Mouse (Mus musculus) erythroblast, adult 5-6 weeks (primary cell): Measurements from ENCODE around the gene Ndufa1. TPM values are rescaled to one million over a fixed set of nuclear protein-coding genes. Genes with fewer than 3 reads are reported as not detected.
A peak's percentile ranks its signal among the peaks of the same experiment; 100 is the strongest.
"Not testable (repeated sequence)": the region's sequence is repeated elsewhere in the genome, so short reads cannot be mapped to it uniquely, and the experiment has no call there.

ENCODE experiments used
- ATAC-seq: replicated peaks from 2 replicates; pipeline ENCODE4 v1.8.0; 2016; ENCODE audit warnings: moderate number of reproducible peaks, mild to moderate bottlenecking, moderate TSS enrichment, inconsistent platforms; ENCODE audit not compliant: poor library complexity, low FRiP score, severe bottlenecking
- total RNA-seq, 2 experiments: library from RNA; stranded (forward) in 1 of 2; stranded (reverse) in 1 of 2; fragments of 150-400 nt in 1 of 2; fragments of 200-764, 138-1000 nt in 1 of 2; gene quantifications; 2 replicates each; pipeline versions ENCODE4 v1.2.3 to v1.2.4; 2015 to 2017; ENCODE audit warnings: low replicate concordance in 2 of 2

Gene Ndufa1
- total RNA-seq (2015; ENCODE audit: low replicate concordance) (46.7 and 47.0 TPM in 2 replicates), total RNA-seq (2017; ENCODE audit: low replicate concordance) (26.6 and 36.0 TPM in 2 replicates)

DNA sequence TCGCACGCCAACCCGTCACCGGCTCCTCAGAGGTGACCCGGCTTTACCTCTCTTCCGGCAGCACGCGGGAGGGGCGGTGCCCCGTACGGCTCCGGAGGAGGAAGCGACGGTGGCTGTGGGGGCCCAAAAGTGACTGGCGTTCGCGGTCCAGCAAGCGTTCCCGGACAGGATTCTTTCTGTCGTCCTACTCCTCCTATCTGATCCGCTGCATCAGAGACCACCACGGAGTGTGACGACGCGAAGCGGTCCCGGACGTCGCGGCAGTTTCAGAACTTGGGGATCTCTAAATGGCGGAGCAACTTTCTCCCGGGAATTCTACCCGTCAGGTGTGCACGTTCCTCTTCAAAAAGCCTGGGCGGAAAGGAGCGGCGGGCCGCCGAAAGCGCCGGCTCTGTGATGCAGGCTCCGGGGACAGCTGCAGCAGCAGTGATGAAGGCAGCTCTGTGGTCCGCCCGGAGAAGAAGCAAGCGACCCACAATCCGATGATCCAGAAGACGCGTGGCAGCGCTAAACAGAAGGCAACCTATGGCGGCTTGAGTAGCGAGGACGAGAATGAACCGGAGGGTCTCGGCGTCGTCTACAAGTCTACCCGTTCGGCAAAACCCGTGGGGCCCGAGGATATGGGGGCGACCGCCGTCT is at the start of gene Ndufa1, which contains the start of gene Rnf113a1:
Ndufa1 (minus strand) TSS at position 59 of the 639 bp plus-strand sequence.
Rnf113a1 (plus strand) TSS at position 141 of the 639 bp plus-strand sequence.
- peak; percentile 97 for ATAC-seq

DNA sequence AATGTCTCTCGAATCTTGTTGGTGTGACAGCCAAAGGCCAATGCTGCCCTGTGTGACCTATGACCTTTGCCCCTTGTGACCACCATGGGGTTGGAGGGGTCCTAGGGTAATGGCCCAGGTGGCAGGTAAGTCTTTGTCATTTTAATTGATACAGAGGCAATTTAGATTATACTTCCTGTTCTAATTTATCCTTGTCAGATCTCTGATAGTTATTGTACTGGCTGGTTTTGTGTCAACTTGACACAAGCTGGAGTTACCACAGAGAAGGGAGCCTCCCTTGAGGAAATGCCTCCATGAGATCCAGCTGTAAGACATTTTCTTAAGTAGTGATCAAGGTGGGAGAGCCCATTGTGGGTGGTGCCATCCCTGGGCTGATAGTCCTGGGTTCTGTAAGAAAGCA is 31.2 kb upstream of the Ndufa1 start, which contains the start of gene Rhox1:
Rhox1 (minus strand) TSS at position 101 of the 400 bp plus-strand sequence.
- not testable (repeated sequence) for ATAC-seq

DNA sequence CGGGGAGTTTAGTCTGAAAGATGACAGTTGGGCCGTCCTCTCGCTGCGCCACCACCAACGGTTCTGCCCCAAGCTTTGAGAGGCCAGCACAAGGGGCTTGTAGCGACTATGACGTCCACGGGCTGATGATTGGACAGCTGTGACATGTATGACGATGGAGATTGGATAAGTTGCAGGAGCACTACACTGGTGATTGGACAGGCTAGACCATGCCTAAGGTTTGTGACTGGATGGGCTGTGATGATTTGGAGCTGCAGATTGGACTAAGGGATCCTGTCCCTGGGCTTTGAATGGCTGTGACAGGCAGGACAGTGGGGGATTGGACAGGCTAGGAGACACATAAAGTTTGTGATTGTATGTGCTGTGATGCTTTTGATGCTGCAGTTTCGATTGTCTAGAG is 20.0 kb upstream of the Ndufa1 start, which contains the start of gene Gm9:
Gm9 (minus strand) TSS at position 101 of the 400 bp plus-strand sequence.
- ATAC-seq, result no peak

DNA sequence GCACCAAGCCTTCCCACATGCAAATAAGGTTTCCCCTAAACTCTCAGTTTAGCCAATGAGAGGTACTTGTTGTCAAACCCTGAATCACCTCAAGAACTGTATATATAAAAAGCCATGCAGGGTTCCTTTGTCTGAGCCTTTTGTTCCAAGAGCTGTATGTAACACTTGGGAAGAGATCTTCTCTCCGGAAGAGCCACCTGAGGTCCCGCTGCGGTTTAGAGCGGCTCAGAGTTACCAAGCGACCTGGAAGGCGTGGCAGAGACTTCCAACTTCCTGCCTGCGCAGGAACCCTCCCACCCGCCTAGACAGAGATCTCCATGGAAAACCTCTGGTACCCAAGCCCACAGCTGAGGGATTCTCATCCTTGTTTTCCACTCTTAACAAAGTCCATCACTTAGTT is 7.7 kb upstream of the Ndufa1 start:
- no peak for ATAC-seq

DNA sequence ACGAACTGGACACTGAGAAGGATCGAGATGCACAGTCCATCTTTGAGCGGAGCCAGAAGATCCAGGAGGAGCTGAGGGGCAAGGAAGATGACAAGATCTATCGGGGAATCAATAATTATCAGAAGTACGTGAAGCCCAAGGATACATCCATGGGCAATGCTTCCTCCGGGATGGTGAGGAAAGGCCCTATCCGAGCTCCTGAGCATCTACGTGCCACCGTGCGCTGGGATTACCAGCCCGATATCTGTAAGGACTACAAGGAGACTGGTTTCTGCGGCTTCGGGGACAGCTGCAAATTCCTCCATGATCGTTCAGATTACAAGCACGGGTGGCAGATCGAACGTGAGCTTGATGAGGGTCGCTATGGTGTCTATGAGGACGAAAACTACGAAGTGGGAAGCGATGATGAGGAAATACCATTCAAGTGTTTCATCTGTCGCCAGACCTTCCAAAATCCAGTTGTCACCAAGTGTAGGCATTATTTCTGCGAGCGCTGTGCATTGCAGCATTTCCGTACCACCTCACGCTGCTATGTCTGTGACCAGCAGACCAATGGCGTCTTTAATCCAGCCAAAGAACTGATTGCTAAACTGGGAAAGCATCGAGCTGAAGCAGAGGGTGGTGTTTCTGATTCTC is 899 bp upstream of the Ndufa1 start:
- ATAC-seq, result no peak

DNA sequence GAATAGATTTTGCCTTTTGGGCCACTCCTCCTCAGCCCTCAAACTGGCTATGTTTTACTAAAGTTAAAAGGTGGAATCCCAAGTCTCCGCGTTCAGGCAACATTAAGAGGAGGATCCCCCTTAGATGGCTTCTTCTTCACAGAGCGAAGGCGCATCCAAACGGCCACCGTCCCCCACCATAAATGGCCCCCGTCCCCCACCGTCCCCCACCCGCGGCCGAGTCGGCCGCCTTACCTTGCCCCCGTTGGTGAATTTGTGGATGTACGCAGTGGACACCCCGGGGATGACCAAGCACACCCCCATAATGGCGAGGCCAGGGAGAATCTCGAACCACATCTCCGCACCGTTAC is 233 bp downstream of the Ndufa1 start:
- no peak for ATAC-seq

DNA sequence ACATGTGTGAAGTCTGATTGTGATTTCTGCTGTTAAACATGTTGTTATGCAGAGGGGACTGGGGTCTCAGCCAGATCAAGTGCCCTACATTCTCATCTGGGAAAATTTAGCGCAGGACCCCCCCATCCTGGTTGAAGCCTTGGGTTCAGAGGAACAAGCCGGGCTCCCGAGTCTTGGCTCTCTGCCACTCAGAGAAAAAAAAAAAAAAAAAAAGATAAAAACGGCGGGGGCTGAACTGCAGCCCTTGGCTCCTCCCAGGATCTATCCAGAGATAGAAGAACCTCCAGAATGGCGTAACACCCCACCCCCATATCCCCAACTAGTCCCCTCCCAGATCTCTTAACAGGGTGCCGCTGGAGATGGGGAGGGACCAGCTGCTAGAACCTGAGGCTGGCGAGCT is 6.6 kb downstream of the Ndufa1 start:
- ATAC-seq, result not testable (repeated sequence)

DNA sequence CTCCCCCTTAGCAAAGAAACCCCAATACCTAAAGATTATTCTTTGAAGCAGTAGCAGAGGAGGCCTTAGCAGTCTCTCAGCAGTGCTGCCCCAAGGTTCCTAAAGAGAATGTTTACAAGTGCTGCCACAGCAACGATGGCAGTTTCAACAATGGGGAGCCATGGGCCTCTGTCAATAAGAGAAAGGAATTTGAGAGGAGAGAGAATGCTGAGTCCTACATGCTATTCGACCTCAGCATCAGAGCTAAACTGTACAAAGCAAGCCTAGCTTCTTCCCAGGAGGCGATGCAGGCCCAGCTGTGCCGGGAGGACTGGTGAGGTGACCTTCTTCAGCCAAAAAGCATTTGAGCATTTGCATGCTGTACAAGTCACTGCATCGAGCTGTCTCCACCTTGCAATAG is 22.2 kb downstream of the Ndufa1 start, which contains the start of gene Akap14:
Akap14 (minus strand) TSS at position 101 of the 400 bp plus-strand sequence.
- ATAC-seq, result no peak

DNA sequence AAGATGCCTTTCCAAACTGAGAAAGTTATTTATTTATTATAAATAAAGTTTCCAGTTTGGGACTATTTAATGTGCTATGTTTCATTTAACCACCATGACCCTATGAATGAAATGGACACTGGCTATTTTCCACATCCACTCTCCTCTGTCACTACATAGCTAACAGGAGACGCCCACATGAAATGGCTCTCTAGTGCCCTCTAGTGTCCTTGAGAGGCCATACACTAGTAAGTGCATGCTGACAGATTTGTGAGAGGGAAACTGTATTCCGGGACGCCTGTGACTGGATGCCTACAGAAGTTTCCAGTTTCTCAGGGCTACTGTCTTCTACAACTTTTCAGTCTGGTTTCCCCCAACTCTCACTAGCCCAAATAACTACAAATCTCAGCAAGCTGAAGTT is 23.9 kb downstream of the Ndufa1 start:
- ATAC-seq, result peak; percentile 80

DNA sequence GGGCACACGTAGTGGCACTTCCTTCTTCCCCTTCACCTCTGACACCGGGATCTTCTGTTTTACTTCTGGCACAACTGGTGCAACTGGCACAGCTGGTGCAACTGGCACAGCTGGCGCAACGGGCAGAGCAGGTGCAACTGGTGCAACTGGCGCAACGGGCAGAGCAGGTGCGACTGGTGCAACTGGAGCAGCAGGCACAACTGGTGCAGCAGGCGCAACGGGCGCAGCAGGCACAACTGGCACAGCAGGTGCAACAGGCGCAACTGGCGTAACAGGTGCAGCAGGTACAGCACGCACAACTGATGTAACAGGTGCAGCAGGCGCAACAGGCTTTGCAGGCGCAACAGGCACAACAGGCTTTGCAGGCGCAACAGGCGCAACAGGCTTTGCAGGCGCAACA is 27.8 kb downstream of the Ndufa1 start:
- no peak for ATAC-seq

DNA sequence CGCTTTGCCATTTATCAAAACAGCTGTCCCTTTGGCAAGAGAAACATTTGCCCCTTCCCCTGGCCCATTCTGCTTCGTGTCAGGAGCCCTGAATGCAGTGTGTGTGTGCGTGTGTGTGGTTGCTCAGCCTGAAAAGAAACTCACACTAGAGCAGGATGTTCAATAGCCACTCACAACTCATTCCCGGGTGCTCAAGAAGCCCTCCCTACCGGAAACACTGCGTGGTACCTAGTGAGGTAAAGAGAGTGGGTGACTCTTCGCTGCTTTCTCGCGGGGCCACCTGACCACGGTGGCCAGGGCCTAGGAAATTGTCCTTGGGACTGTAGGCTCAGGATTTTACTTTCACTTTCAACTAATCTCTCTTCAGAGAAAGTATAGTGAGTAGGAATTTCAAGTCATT is 29.8 kb downstream of the Ndufa1 start:
- no peak for ATAC-seq

DNA sequence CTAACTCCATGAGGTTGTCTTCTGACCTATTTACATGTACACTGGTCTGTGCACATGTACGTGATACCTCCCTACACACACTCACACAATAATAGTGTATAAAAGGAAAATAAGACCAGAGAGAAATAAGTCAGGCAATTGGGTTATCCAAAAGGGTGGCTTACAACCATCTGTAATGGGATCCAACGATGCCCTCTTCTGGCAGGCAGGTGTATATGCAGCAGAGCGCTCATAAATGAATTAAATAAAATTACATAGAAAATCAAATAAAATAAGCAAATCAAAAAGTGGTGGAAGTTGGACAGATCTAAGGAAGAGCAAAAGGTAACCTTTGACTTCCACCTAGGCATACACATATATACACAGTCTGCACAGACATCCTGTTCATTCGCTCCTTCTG is 33.1 kb downstream of the Ndufa1 start:
- ATAC-seq, result no peak

DNA sequence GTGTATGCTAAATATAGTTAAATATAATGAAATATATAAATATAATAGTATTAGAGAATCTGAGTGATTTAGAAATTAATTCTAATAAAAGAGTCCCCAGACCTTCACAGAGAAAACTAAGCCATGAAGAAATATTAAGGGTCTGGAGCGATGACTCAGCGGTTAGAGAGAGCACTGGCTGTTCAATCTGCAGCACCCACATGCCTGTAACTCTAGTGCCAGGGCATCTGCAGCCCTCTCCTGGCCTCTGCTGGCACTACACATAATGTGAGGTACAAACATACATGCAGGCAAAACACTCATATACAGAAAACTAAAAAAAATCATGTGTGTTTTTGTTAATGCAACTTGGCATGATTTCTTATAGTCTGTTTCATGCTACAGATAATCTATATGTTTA is 46.0 kb downstream of the Ndufa1 start:
- no peak for ATAC-seq

DNA sequence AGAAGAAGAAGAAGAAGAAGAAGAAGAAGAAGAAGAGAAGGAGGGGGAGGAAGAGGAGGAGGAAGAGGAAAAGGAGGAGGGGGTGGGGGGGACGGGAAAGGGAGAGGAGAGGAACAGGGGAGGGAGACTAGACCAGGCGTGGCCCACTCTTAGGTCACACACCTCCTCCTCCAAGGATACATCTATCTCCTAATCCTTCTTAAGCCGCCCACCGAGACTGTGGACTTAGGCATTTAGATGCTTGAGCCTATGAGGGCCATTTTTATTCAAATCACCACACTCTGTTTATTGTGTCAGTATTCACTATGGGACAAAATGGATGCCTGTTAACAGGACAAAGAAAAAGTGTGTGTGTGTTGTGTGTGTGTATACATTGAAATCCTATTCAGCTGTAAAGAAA is 46.5 kb downstream of the Ndufa1 start:
- ATAC-seq, result not testable (repeated sequence)

DNA sequence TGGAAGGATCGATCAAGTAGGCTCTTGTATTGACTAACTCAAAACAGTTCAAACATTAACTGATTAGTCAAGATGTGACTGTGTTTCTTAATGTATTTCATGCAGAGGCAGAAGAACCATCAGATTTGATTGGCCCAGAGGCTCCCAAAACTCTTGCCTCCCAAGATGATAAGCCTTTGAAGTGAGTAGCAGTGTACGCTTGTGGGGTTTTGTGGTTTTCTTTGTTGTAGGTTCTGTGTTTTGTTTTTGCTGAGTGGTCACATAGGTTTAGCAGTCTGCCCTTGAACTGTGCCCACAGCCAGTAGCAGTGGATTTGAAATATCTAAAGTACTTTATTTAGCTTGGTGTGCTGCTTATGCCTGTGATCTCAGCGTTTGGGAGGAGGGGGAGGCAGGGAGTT is 49.2 kb downstream of the Ndufa1 start:
- ATAC-seq, result no peak

Other genes with a start within 250 kb of the Ndufa1 start
- 8.6 and 12.5 TPM in 2 replicates for gene Sept6, start 199.4 kb downstream of the Ndufa1 start, total RNA-seq (2015; ENCODE audit: low replicate concordance)
- 4.5 and 7.1 TPM in 2 replicates for gene Sept6, start 199.4 kb downstream of the Ndufa1 start, total RNA-seq (2017; ENCODE audit: low replicate concordance)
- not detected in 2 replicates for gene Sowahd, start 142.3 kb downstream of the Ndufa1 start, total RNA-seq (2015; ENCODE audit: low replicate concordance)
- gene Sowahd, start 142.3 kb downstream of the Ndufa1 start, total RNA-seq (2017; ENCODE audit: low replicate concordance), result not detected in 2 replicates
- 374 and 391 TPM in 2 replicates for gene Rpl39, start 105.8 kb downstream of the Ndufa1 start, total RNA-seq (2015; ENCODE audit: low replicate concordance)
- gene Rpl39, start 105.8 kb downstream of the Ndufa1 start, total RNA-seq (2017; ENCODE audit: low replicate concordance), result 399 and 493 TPM in 2 replicates
- 12.7 and 21.7 TPM in 2 replicates for gene Upf3b, start 80.8 kb downstream of the Ndufa1 start, total RNA-seq (2015; ENCODE audit: low replicate concordance)
- 30.8 and 32.2 TPM in 2 replicates for gene Upf3b, start 80.8 kb downstream of the Ndufa1 start, total RNA-seq (2017; ENCODE audit: low replicate concordance)
- gene Nkap, start 64.4 kb downstream of the Ndufa1 start, total RNA-seq (2015; ENCODE audit: low replicate concordance), result 6.5 and 8.3 TPM in 2 replicates
- 23.4 and 38.3 TPM in 2 replicates for gene Nkap, start 64.4 kb downstream of the Ndufa1 start, total RNA-seq (2017; ENCODE audit: low replicate concordance)
- not detected in 2 replicates for gene Akap14, start 22.3 kb downstream of the Ndufa1 start, total RNA-seq (2015; ENCODE audit: low replicate concordance)
- not detected in 2 replicates for gene Akap14, start 22.3 kb downstream of the Ndufa1 start, total RNA-seq (2017; ENCODE audit: low replicate concordance)
- 1.3 TPM in 1 of 2 replicates, not detected in the other for gene Rnf113a1, start 82 bp upstream of the Ndufa1 start, total RNA-seq (2015; ENCODE audit: low replicate concordance)
- 0.56 and 1.0 TPM in 2 replicates for gene Rnf113a1, start 82 bp upstream of the Ndufa1 start, total RNA-seq (2017; ENCODE audit: low replicate concordance)
- not detected in 2 replicates for gene Gm9, start 19.9 kb upstream of the Ndufa1 start, total RNA-seq (2015; ENCODE audit: low replicate concordance)
- 0.70 TPM in 1 of 2 replicates, not detected in the other for gene Gm9, start 19.9 kb upstream of the Ndufa1 start, total RNA-seq (2017; ENCODE audit: low replicate concordance)
- gene Rhox1, start 31.1 kb upstream of the Ndufa1 start, total RNA-seq (2015; ENCODE audit: low replicate concordance), result not detected in 2 replicates
- gene Rhox1, start 31.1 kb upstream of the Ndufa1 start, total RNA-seq (2017; ENCODE audit: low replicate concordance), result not detected in 2 replicates
- not detected in 2 replicates for gene Rhox2a, start 53.8 kb upstream of the Ndufa1 start, total RNA-seq (2015; ENCODE audit: low replicate concordance)
- not detected in 2 replicates for gene Rhox2a, start 53.8 kb upstream of the Ndufa1 start, total RNA-seq (2017; ENCODE audit: low replicate concordance)
- gene Rhox3a, start 58.8 kb upstream of the Ndufa1 start, total RNA-seq (2015; ENCODE audit: low replicate concordance), result not detected in 2 replicates
- not detected in 2 replicates for gene Rhox3a, start 58.8 kb upstream of the Ndufa1 start, total RNA-seq (2017; ENCODE audit: low replicate concordance)
- not detected in 2 replicates for gene Rhox4a, start 74.2 kb upstream of the Ndufa1 start, total RNA-seq (2015; ENCODE audit: low replicate concordance)
- gene Rhox4a, start 74.2 kb upstream of the Ndufa1 start, total RNA-seq (2017; ENCODE audit: low replicate concordance), result not detected in 2 replicates
- gene Rhox3a2, start 188.9 kb upstream of the Ndufa1 start, total RNA-seq (2015; ENCODE audit: low replicate concordance), result not detected in 2 replicates
- not detected in 2 replicates for gene Rhox3a2, start 188.9 kb upstream of the Ndufa1 start, total RNA-seq (2017; ENCODE audit: low replicate concordance)
- not detected in 2 replicates for gene Rhox4a2, start 199.7 kb upstream of the Ndufa1 start, total RNA-seq (2015; ENCODE audit: low replicate concordance)
- not detected in 2 replicates for gene Rhox4a2, start 199.7 kb upstream of the Ndufa1 start, total RNA-seq (2017; ENCODE audit: low replicate concordance)
- not detected in 2 replicates for gene Rhox2b, start 220.9 kb upstream of the Ndufa1 start, total RNA-seq (2015; ENCODE audit: low replicate concordance)
- gene Rhox2b, start 220.9 kb upstream of the Ndufa1 start, total RNA-seq (2017; ENCODE audit: low replicate concordance), result not detected in 2 replicates
- not detected in 2 replicates for gene Rhox4b, start 241.3 kb upstream of the Ndufa1 start, total RNA-seq (2015; ENCODE audit: low replicate concordance)
- gene Rhox4b, start 241.3 kb upstream of the Ndufa1 start, total RNA-seq (2017; ENCODE audit: low replicate concordance), result not detected in 2 replicates